Mouse (Mus musculus) midbrain, embryonic 11.5 days (tissue): Measurements from ENCODE around the gene Ralgapb. TPM values are rescaled to one million over a fixed set of nuclear protein-coding genes. Genes with fewer than 3 reads are reported as not detected.
A peak's percentile ranks its signal among the peaks of the same experiment; 100 is the strongest.
"Not testable (repeated sequence)": the region's sequence is repeated elsewhere in the genome, so short reads cannot be mapped to it uniquely, and the experiment has no call there.

ENCODE experiments used
- ATAC-seq: fragments of 200-750 bp; cut with Nextera tagmentation; 2 replicates; pipeline ENCODE4 v1.8.0; 2017; ENCODE audit warnings: moderate TSS enrichment, moderate library complexity; ENCODE audit not compliant: low FRiP score
- DNase-seq: peaks from one replicate; pipeline ENCODE4 v3.0.0; 2015; ENCODE audit warnings: low spot score; ENCODE audit errors: missing footprints
- H3K27ac ChIP-seq: fragments of 300-500 bp; sonication (generic); 2 replicates; pipeline ENCODE4 v1.5.1; 2014; ENCODE audit warnings: low read depth, low read length
- H3K27me3 ChIP-seq: fragments of 300-500 bp; sonication (generic); 2 replicates; pipeline ENCODE4 v1.6.1; 2014; ENCODE audit warnings: mild to moderate bottlenecking, low read length, moderate library complexity, mixed read lengths; ENCODE audit not compliant: control insufficient read depth, insufficient read depth
- H3K36me3 ChIP-seq: fragments of 300-500 bp; sonication (generic); 2 replicates; pipeline ENCODE4 v1.6.1; 2014; ENCODE audit warnings: mild to moderate bottlenecking, low read length, moderate library complexity, mixed read lengths; ENCODE audit not compliant: control insufficient read depth, insufficient read depth
- H3K4me1 ChIP-seq: fragments of 300-500 bp; sonication (generic); 2 replicates; pipeline ENCODE4 v1.6.1; 2014; ENCODE audit warnings: low read length; ENCODE audit not compliant: control insufficient read depth, insufficient read depth
- H3K4me2 ChIP-seq: fragments of 300-500 bp; sonication (generic); 2 replicates; pipeline ENCODE4 v1.6.1; 2014; ENCODE audit warnings: mild to moderate bottlenecking, moderate library complexity
- H3K4me3 ChIP-seq: fragments of 300-500 bp; sonication (generic); 2 replicates; pipeline ENCODE4 v1.5.1; 2014; ENCODE audit warnings: low read depth, low read length
- H3K9ac ChIP-seq: fragments of 300-500 bp; sonication (generic); 2 replicates; pipeline ENCODE4 v1.6.1; 2014; ENCODE audit warnings: low read length
- H3K9me3 ChIP-seq: fragments of 300-500 bp; sonication (generic); 2 replicates; pipeline ENCODE4 v1.6.1; 2016; ENCODE audit warnings: low read length; ENCODE audit not compliant: control insufficient read depth
- WGBS: fragments of 180-500 bp; shearing (Covaris S2); extraction: QIAGEN DNeasy Blood & Tissue Kit; methylation state at CpG from one replicate; pipeline ENCODE4 v1.1.7; 2014; 5-methylcytosine and 5-hydroxymethylcytosine counted together
- polyA plus RNA-seq: library from polyadenylated mRNA; unstranded; fragments of >200 nt; fragmentation: Nextera tagmentation; extraction: Ambion mirVana; gene quantifications from 2 replicates; pipeline ENCODE4 v1.2.1, GENCODE M21; 2014

Ralgapb gene
- polyA plus RNA-seq, 1 experiment from 2014 or later: 20.1 TPM

DNA sequence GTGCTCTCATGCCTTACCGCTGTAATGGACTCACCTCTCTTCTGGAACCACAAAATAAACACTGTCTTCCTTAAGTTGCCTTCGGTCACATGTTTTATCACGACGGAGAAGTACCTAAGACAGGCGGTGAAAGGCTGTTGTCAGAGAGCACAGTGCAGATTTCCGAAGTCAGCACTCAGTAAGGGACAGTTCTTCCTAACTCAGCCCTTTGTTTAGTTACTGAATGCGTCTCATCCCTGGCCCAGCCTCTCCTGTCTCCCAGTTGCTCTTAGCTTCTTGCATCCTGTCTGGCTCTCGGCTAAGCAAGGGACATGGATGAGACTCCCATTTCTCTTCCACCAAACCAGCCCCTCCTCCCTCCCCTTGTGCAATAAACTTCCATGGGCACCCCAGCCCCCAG lies 23.6 kb upstream of the Ralgapb start:
- no peaks in the 10 kb centered on the region for H3K9me3 ChIP-seq
- H3K9ac ChIP-seq: no peak overlapping the region
- no peaks in the 10 kb centered on the region for H3K36me3 ChIP-seq
- no peak overlapping the region for H3K27ac ChIP-seq
- DNase-seq (no peak), ATAC-seq (no peak)
- no peaks in the 10 kb centered on the region for H3K27me3 ChIP-seq
- 44% methylated on average over 8 of the region's 8 CpGs for WGBS
- H3K4me2 ChIP-seq: no peak overlapping the region
- H3K4me1 ChIP-seq: no peaks in the 10 kb centered on the region
- no peak overlapping the region for H3K4me3 ChIP-seq

DNA sequence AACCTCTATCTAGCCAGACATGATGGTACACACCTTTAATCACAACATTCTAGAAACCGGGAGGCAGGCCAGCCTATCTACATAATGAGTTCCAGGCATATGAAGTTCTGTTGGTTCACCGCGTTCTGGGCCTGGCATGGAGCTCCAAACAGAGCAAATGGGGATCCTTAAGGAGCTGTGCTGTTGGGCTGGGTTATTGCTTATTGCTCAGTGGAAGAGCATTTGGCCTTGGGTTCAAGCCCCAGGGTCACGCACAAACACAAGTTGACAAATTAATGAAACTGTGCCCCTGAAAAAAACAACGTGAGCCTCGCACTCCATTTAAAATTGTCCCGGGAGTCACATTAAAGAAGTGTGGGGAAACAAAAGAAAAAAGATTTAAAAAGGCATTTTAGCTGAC lies 20.2 kb upstream of the Ralgapb start:
- Histone ChIP-seq H3K36me3 (no peaks in the 10 kb centered on the region), H3K27me3 (no peaks in the 10 kb centered on the region), H3K4me3 (no peak overlapping the region), H3K9ac (no peak overlapping the region), H3K4me2 (no peak overlapping the region), H3K9me3 (no peaks in the 10 kb centered on the region), H3K27ac (no peak overlapping the region), H3K4me1 (no peaks in the 10 kb centered on the region)
- ATAC-seq (no peak), DNase-seq (no peak)
- WGBS: 91% methylated on average over 7 of the region's 7 CpGs

DNA sequence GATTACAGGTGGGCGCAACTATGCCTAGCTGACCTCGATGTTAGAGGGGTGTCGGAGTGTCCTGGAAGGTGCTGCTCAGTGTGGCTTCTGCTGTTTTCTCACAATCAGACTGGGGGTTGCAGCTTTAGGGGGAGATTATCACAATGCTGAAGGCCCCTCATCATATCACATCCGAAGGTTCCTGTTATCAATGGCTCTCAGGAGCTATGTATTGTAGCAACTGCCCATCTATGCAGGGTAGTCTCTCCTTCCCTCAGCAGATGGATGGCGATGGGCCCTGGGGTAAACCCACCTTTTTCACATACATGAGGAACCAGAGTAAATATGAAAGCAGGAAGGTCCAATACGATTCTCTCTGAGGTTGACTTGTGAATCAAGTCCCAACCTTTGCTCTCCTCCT lies 13.3 kb upstream of the Ralgapb start:
- no peak for ATAC-seq
- Histone ChIP-seq H3K4me2 (no peak overlapping the region), H3K4me1 (no peaks in the 10 kb centered on the region), H3K9me3 (no peaks in the 10 kb centered on the region), H3K27me3 (no peaks in the 10 kb centered on the region), H3K4me3 (no peak overlapping the region), H3K27ac (no peak overlapping the region), H3K36me3 (no peaks in the 10 kb centered on the region), H3K9ac (no peak overlapping the region)
- no peak for DNase-seq
- WGBS: 86% methylated on average over 6 of the region's 6 CpGs

DNA sequence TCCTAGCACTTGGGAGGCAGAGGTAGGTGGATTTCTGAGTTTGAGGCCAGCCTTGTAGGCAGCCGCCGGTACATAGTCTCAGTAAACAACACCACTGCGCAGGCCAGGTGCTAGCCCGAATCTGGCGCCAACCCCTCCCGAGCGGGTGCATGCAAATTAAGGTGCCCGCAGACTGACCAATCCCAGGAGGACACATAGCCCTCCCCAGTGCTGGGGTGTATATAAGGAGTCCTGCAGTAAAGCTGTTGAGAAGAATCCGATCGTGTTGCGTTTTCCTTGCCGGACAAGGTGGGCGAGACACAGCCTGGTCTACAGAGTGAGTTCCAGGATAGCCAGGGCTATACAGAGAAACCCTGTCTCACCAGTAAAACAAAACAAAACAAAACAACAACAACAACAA lies 12.5 kb upstream of the Ralgapb start:
- ATAC-seq, H3K36me3 ChIP-seq, H3K9ac ChIP-seq, H3K4me3 ChIP-seq, H3K27me3 ChIP-seq, DNase-seq, H3K4me1 ChIP-seq, H3K27ac ChIP-seq, H3K9me3 ChIP-seq, H3K4me2 ChIP-seq: not testable (repeated sequence)
- 77% methylated on average over 13 of the region's 13 CpGs for WGBS

DNA sequence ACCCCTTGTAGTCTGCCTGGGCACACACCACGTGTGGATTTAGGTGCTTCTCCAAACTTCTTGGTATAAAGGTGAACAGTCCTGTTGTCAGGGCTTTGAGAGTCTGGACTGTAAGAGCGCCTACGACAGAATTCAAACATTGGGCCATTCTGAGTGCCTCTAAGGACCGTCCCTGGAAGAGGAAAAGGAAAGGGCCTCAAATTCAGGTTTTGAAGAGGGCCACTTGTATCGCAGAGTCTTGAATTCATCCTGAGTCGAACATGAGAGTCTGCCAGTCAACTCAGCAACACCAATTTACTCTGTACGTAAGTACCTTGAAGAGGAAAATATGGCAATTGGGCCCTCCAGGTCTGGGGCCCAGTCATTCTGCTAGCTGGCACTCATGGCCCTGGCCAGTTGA lies 6.7 kb upstream of the Ralgapb start:
- no peaks in the 10 kb centered on the region for H3K27me3 ChIP-seq
- WGBS: 86% methylated on average over 7 of the region's 7 CpGs
- H3K4me2 ChIP-seq: no peak overlapping the region
- no peak overlapping the region for H3K9ac ChIP-seq
- no peaks in the 10 kb centered on the region for H3K4me1 ChIP-seq
- DNase-seq (no peak), ATAC-seq (no peak)
- no peaks in the 10 kb centered on the region for H3K36me3 ChIP-seq
- H3K9me3 ChIP-seq: no peaks in the 10 kb centered on the region
- H3K4me3 ChIP-seq: no peak overlapping the region
- no peak overlapping the region for H3K27ac ChIP-seq

DNA sequence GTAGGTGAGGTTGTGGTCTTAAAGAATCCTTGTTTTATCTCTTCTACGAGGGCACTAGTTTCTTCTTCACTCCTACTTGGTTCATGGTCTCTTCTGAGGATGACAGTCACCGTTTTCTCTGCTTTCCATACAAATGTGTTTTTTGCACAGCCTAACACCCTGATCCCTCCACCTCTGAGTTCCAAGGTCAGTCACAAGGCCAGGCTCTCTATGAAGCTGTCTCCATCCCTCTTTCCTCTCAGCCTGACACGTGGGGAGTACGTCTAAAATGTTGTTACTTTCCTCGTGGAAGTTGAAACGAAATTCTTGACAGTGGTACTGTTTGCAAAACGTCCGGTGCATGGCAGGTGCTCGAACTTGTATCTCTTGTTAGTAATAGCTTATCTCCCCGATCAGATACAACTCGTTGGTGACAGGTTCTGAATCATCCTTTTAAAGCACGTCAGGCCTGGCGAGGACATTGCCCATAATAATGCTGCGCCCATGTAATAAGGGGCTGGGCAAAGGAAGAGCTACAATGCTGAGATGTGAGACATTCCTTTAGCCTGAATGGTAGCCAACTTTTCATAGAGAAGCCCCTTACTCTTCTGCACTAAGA lies 552 bp upstream of the Ralgapb start:
- H3K27me3 ChIP-seq: no peaks in the 10 kb centered on the region
- peak overlapping the region; percentile 39 for H3K4me2 ChIP-seq
- peak overlapping the region; percentile 91 for H3K9ac ChIP-seq
- H3K36me3 ChIP-seq: no peaks in the 10 kb centered on the region
- ATAC-seq (peak; percentile 43), DNase-seq (no peak)
- peak overlapping the region; percentile 91 for H3K4me3 ChIP-seq
- no peak overlapping the region for H3K27ac ChIP-seq
- peaks cover 8% of the 10 kb centered on the region; the same call in 1 of the 2 replicates for H3K4me1 ChIP-seq
- H3K9me3 ChIP-seq: no peaks in the 10 kb centered on the region
- WGBS: 25% methylated on average over 14 of the region's 14 CpGs

DNA sequence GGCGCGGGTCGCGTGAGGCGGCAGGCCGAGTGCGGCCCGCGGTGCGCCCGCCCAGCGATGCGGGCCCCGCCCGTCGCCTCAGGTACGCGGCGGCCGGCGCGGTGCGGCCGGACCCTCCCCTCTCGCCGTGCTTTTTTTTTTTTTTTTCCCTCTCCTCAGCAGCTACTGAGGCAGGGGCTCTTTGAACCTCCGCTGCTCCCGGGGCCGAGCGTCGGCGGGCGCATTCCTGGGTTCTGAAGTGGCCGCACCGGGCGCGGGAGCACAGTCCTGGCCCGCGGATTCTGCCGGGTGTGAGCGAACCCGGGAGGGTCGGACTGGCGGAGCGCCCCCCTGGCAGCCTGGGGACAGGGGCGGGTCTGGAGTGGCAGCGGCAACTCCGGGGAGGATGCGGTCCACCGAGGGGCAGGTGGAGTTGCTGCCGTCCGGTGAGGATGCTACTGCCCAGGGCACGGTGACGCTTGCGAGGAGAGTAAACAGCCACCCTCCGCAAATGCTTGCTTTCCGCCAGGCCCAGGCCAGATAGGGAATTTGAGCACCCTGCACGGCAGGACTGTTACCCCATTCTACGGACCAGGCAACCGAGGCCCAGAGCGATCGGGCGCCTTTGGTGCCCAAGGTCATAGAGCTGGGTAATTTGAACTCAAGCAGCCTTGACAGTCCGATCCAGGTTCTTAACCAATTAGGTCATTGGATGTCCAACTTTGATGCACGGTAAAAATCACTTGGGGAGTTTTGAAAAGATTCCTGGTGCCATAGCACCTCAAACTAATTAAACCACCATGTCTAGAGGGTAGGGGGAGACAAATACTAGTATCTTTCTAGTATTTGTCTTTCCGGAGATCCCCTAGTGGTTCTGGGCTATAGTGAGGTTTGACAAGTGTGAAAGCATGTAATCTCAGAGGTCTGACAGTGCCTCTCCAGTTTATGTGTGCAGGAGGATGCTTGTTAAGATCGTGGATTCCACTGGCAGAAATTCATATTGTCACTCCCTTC lies 670 bp downstream of the Ralgapb start:
- peak; percentile 70 for ATAC-seq
- no peaks in the 10 kb centered on the region for H3K36me3 ChIP-seq

DNA sequence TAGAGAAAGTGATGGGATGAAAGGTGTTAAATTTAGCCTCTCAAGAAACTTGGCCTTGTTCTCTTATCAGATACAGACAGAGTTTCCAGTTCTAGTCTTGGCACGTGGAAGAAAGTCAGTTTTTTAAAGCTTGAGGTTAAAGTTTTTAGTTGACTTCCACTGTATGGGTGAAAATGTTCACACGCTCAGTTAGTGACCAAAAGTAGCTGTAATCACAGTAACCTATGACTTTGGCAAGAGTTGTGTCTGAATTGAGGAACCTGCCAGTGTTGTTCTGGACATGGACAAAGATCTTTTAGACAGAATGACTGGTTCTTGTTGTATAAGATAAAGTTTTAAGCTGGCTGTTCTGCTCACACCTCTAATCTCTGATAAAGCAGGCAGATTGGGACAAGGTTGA lies 3.6 kb downstream of the Ralgapb start:
- no peak overlapping the region for H3K4me3 ChIP-seq
- no peaks in the 10 kb centered on the region for H3K27me3 ChIP-seq
- H3K9me3 ChIP-seq: no peaks in the 10 kb centered on the region
- ATAC-seq (no peak), DNase-seq (no peak)
- H3K36me3 ChIP-seq: no peaks in the 10 kb centered on the region
- 85% methylated on average over 2 of the region's 2 CpGs for WGBS
- no peak overlapping the region for H3K9ac ChIP-seq
- no peak overlapping the region for H3K4me2 ChIP-seq
- no peak overlapping the region for H3K27ac ChIP-seq
- H3K4me1 ChIP-seq: peaks cover 8% of the 10 kb centered on the region; the same call in 1 of the 2 replicates

More for the DNA sequence above, 670 bp downstream of the Ralgapb start:
- Histone ChIP-seq H3K27ac (peak overlapping the region; percentile 52; the same call in 1 of the 2 replicates), H3K4me1 (peaks cover 8% of the 10 kb centered on the region; the same call in 1 of the 2 replicates), H3K4me3 (peak overlapping the region; percentile 91), H3K9ac (peak overlapping the region; percentile 91), H3K9me3 (no peaks in the 10 kb centered on the region), H3K4me2 (peak overlapping the region; percentile 73), H3K27me3 (no peaks in the 10 kb centered on the region)
- peak; percentile 89 for DNase-seq
- 4% methylated on average over 43 of the region's 67 CpGs for WGBS

DNA sequence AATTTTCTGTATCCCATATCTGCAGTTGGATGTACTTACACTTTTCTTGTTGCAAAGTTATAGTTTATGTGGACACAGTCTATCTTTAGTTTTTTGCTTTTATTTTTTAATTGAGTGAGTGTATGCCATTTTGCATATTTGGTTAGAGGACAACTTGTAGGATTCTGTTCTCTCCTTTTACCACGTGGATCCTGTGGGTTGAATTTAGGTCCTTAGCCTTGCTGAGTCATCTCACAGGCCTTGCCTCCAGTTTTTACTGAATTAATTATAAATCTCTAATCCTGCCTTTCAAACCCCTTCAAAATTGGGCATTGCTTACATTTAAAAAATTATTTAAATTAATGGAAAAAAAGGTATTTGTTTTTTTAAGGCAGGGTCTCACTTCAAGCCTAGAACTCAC lies 6.2 kb downstream of the Ralgapb start:
- WGBS: 96% methylated on average over 1 of the region's 1 CpGs
- ATAC-seq: no peak
- no peak for DNase-seq

More for the DNA sequence above, 6.2 kb downstream of the Ralgapb start:
- H3K36me3 ChIP-seq: no peaks in the 10 kb centered on the region
- no peak overlapping the region for H3K4me3 ChIP-seq
- H3K4me2 ChIP-seq: no peak overlapping the region
- no peak overlapping the region for H3K9ac ChIP-seq
- H3K9me3 ChIP-seq: no peaks in the 10 kb centered on the region
- H3K4me1 ChIP-seq: peaks cover 4% of the 10 kb centered on the region; the same call in 1 of the 2 replicates
- no peaks in the 10 kb centered on the region for H3K27me3 ChIP-seq
- no peak overlapping the region for H3K27ac ChIP-seq
